Mouse (Mus musculus) thymus, postnatal 25 days (tissue): ENCODE measurements around the gene Cd163l1.

Source experiments
- DNase-seq: peaks from one replicate; pipeline ENCODE4 v3.0.0; 2022

Gene Cd163l1

DNA sequence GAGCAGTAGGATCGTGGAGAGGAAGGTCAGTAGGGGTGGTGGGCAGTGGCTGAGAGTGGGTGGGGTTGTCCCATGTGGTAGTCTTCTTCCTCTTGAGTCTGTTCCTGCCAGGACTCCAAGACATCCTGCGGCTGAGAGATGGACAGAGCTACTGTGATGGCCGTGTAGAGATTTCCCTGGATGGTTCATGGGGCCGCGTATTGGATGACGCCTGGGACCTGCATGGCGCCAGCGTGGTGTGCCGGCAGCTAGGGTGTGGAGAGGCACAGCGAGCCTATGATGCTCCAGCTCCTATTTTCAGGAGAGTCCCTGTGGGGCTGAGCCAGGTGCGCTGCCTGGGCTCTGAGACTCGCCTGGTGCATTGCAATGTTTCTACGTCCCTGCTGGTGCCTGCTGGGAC is 6.1 kb downstream of the Cd163l1 start:
- no peak for DNase-seq

DNA sequence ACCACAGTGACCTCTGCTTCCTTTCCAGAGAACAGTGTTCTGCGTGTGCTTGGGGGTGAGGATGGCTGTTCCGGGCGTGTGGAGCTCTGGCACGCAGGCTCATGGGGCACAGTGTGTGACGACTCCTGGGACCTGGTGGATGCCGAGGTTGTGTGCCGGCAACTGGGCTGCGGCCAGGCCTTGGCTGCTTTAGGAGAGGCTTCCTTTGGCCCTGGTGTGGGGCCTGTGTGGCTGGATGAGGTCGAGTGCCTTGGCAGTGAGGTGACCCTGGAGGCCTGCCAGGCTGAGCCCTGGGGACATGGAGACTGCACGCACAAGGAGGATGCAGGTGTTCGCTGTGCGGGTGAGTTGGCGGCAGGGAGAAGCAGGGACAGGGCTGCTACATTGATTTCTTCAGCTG is 10.4 kb downstream of the Cd163l1 start:
- no peak for DNase-seq

- DNase-seq, result no peak
These were observed 13.0 kb downstream of the Cd163l1 start for GRCm38 (mm10) chr7:140231026-140231425.

GRCm38 (mm10) chr7:140233696-140234095 is 15.6 kb downstream of the Cd163l1 start:
- no peak for DNase-seq

GRCm38 (mm10) chr7:140247216-140247615 is 29.1 kb downstream of the Cd163l1 start, which contains the start of gene 5830411N06Rik:
Gene 5830411N06Rik (plus strand): TSS chr7:140247284.
- no peak for DNase-seq

DNA sequence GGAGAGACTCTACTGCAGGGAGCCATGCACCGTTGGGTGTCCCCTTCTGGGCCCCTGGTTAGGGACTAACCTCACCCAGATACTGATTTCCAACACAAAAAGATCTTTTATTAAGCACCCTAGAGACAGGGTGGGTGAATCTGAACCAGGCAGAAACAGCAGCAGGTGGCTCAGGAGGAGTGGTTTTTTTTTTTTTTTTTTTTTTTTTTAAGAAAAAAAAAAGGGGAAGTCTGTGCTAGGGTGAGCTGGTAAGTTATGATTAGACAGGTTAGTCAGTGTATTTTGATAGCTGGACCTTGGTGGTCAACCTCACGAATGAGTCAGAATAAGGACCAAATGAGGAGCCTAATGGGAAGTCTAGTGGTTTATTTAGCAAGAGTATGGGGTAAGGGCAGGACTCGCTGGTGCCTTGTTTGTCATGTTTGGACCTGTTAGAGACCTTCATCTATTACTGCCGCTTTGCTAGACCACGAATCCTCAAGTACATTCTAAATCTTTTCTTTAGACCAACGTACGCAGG is 35.8 kb downstream of the Cd163l1 start:
- no peak for DNase-seq
